26 mouse cellular contexts compared by ENCODE assay signal in the genomic region with DNA sequence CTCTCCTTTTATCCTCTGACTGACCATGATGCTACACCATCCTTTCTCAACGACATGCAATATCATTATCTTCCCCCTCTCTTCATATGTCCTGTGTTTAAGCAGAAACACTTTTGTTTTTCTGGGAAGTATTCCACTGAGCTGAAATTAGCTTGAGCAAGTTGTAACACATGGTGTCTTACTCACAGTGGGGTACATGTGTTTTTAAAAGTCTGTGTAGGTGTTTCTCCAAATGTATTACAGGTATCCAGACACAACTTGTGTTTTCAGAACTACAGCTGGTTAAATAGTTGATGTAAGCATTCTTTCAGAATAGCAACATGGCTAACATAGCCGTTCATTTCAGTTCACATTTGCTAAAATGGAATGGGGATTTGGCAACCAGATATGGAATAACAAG.
A peak's percentile ranks its signal among the peaks of the same experiment; 100 is the strongest.
DNase-seq lines count a peak whose midpoint lies in the region; ATAC-seq and TF ChIP-seq lines count a peak whose summit lies in the region.
"Had no signal": no experiment of that assay in that cellular context is flagged by ENCODE, and none has a peak within 500 bp of the region (broad histone marks: within the 10 kb centered on the region; RNA-seq: fewer than 3 reads in every experiment).

No protein-coding gene starts in this region.

- no peaks in the 10 kb centered on the region for H3K4me1 ChIP-seq in kidney, embryonic 16.5 days (ENCODE audit: insufficient read depth, low read length)
- no peaks in the 10 kb centered on the region for H3K4me1 ChIP-seq in midbrain, embryonic 11.5 days (ENCODE audit: control insufficient read depth, insufficient read depth, low read length)
- no peaks in the 10 kb centered on the region for H3K4me1 ChIP-seq in midbrain, postnatal 0 days (ENCODE audit: insufficient read depth, low read length)
- H3K4me1 ChIP-seq: embryonic facial prominence, embryonic 10.5 days; embryonic facial prominence, embryonic 12.5 days; forebrain, embryonic 13.5 days; forebrain, embryonic 15.5 days had no signal

- H3K9me3 ChIP-seq in kidney, embryonic 16.5 days (ENCODE audit: low read length): no peaks in the 10 kb centered on the region
- H3K9me3 ChIP-seq in midbrain, embryonic 11.5 days (ENCODE audit: control insufficient read depth, low read length): no peaks in the 10 kb centered on the region
- H3K9me3 ChIP-seq in midbrain, postnatal 0 days (ENCODE audit: low read length): no peaks in the 10 kb centered on the region
- H3K9me3 ChIP-seq: embryonic facial prominence, embryonic 10.5 days; embryonic facial prominence, embryonic 12.5 days; forebrain, embryonic 13.5 days; forebrain, embryonic 15.5 days; G1E had no signal

- H3K4me3 ChIP-seq in kidney, embryonic 16.5 days (ENCODE audit: low read length): no peak overlapping the region
- H3K4me3 ChIP-seq in midbrain, embryonic 11.5 days (ENCODE audit: low read depth, low read length): no peak overlapping the region
- no peak overlapping the region for H3K4me3 ChIP-seq in midbrain, postnatal 0 days (ENCODE audit: low read depth, low read length)
- H3K4me3 ChIP-seq: embryonic facial prominence, embryonic 10.5 days; embryonic facial prominence, embryonic 12.5 days; forebrain, embryonic 13.5 days; forebrain, embryonic 15.5 days had no signal

- H3K27ac ChIP-seq in kidney, embryonic 16.5 days (ENCODE audit: low read length): peak overlapping the region; percentile 67; the same call in 1 of the 2 replicates
- H3K27ac ChIP-seq in midbrain, embryonic 11.5 days (ENCODE audit: low read depth, low read length): no peak overlapping the region
- H3K27ac ChIP-seq in midbrain, postnatal 0 days (ENCODE audit: low read depth, low read length): no peak overlapping the region
- H3K27ac ChIP-seq: embryonic facial prominence, embryonic 10.5 days; embryonic facial prominence, embryonic 12.5 days; forebrain, embryonic 13.5 days; forebrain, embryonic 15.5 days had no signal

- 70% methylated on average over 2 of the region's 2 CpGs for WGBS in kidney, embryonic 16.5 days
- WGBS in midbrain, embryonic 11.5 days: 89% methylated on average over 2 of the region's 2 CpGs
- 78% methylated on average over 2 of the region's 2 CpGs for WGBS in midbrain, postnatal 0 days

- no peak for DNase-seq in frontal cortex, postnatal 10 days (ENCODE audit: low spot score in 2 of 2)
- DNase-seq in kidney, adult 9 months: no peak
- DNase-seq in midbrain, embryonic 11.5 days (ENCODE audit: low spot score, missing footprints): peak; percentile 59
- no peak for DNase-seq in midbrain, postnatal 0 days (ENCODE audit: low spot score)
- peak; percentile 33 for DNase-seq in brain, adult 2 months (ENCODE audit: low read depth, low spot score)
- DNase-seq in testis, postnatal 10 days (ENCODE audit: low spot score): no peak
- DNase-seq: adrenal gland, adult 8-10 months; adrenal gland, postnatal 14 days; adrenal gland, postnatal 36 days; B cell, adult 2 months; cerebellum, adult 11 months; cerebellum, adult 18-20 months; cerebellum, adult 8-10 months; cerebellum, adult 9-11 months; cerebellum, postnatal 25 days had no signal

- no peak overlapping the region for H3K4me2 ChIP-seq in kidney, embryonic 16.5 days (replicated peaks; ENCODE audit: low read depth, low read length)
- no peak overlapping the region for H3K4me2 ChIP-seq in midbrain, embryonic 11.5 days
- no peak overlapping the region for H3K4me2 ChIP-seq in midbrain, postnatal 0 days (ENCODE audit: low read depth, low read length, poor library complexity, severe bottlenecking)
- H3K4me2 ChIP-seq: embryonic facial prominence, embryonic 12.5 days; forebrain, embryonic 13.5 days; forebrain, embryonic 15.5 days had no signal

- peak; percentile 72 for ATAC-seq in frontal cortex, adult (ENCODE audit: low TSS enrichment)
- no peak for ATAC-seq in kidney, embryonic 16.5 days (ENCODE audit: low FRiP score, low TSS enrichment)
- ATAC-seq in midbrain, embryonic 11.5 days (ENCODE audit: low FRiP score): no peak
- ATAC-seq in midbrain, postnatal 0 days (ENCODE audit: low FRiP score): no peak
- ATAC-seq: activated CD4-positive, CD25-positive, alpha-beta regulatory T cell, adult 4 months; CD4-positive, CD25-positive, alpha-beta regulatory T cell, adult 4 months; forebrain, embryonic 13.5 days; forebrain, embryonic 15.5 days; Patski had no signal

- no peak overlapping the region for H3K9ac ChIP-seq in kidney, embryonic 16.5 days (replicated peaks; ENCODE audit: low read length)
- H3K9ac ChIP-seq in midbrain, embryonic 11.5 days (ENCODE audit: low read length): no peak overlapping the region
- no peak overlapping the region for H3K9ac ChIP-seq in midbrain, postnatal 0 days (replicated peaks; ENCODE audit: low read length, poor library complexity, severe bottlenecking)
- H3K9ac ChIP-seq: embryonic facial prominence, embryonic 12.5 days; forebrain, embryonic 13.5 days; forebrain, embryonic 15.5 days had no signal

- no peaks in the 10 kb centered on the region for H3K36me3 ChIP-seq in kidney, embryonic 16.5 days (ENCODE audit: insufficient read depth, low read length)
- H3K36me3 ChIP-seq in midbrain, embryonic 11.5 days (ENCODE audit: control insufficient read depth, insufficient read depth, low read length): no peaks in the 10 kb centered on the region
- H3K36me3 ChIP-seq in midbrain, postnatal 0 days (ENCODE audit: insufficient read depth, low read length): no peaks in the 10 kb centered on the region
- H3K36me3 ChIP-seq: embryonic facial prominence, embryonic 10.5 days; embryonic facial prominence, embryonic 12.5 days; forebrain, embryonic 15.5 days; G1E had no signal

- no peak for TF ChIP-seq CTCF in midbrain, postnatal 0 days (IDR thresholded peaks at IDR 0.05)

- no peaks in the 10 kb centered on the region for H3K27me3 ChIP-seq in kidney, embryonic 16.5 days (ENCODE audit: insufficient read depth, low read length)
- no peaks in the 10 kb centered on the region for H3K27me3 ChIP-seq in midbrain, embryonic 11.5 days (ENCODE audit: control insufficient read depth, insufficient read depth, low read length)
- H3K27me3 ChIP-seq in midbrain, postnatal 0 days (ENCODE audit: insufficient read depth, low read length): no peaks in the 10 kb centered on the region
- H3K27me3 ChIP-seq: CH12.LX; embryonic facial prominence, embryonic 12.5 days; forebrain, embryonic 13.5 days; forebrain, embryonic 15.5 days; Patski had no signal

Comparison
In these comparisons a context has a peak if more than half of its experiments do, and no peak if none do; other contexts are left out.
1. DNase-seq: peak in midbrain, embryonic 11.5 days (single experiment) and brain, adult 2 months (single experiment); none in frontal cortex, postnatal 10 days (0 of 2), kidney, adult 9 months (single experiment), midbrain, postnatal 0 days (single experiment) and testis, postnatal 10 days (single experiment).